Mouse (Mus musculus): ENCODE measurements around the gene Aldh4a1. TPM values are rescaled to one million over a fixed set of nuclear protein-coding genes. Genes with fewer than 3 reads are reported as not detected.

Aldh4a1 gene
- polyA plus RNA-seq, 1 experiment from 2014 or later: 11.2 TPM

Small RNAs within 50 kb of the gene (microRNA-seq; reads per million reads assigned to microRNA genes)
- gene Gm25571 (not detected), gene Mir7020 (not detected)

Other genes starting within 250 kb of the Aldh4a1 start
- 1.8 and 3.3 TPM in 2 replicates for gene Iffo2, start 92.3 kb upstream of the Aldh4a1 start, polyA plus RNA-seq (2014; fragmentation: Nextera tagmentation; extraction: Ambion mirVana)
- gene Gm21969, start 19.7 kb upstream of the Aldh4a1 start, polyA plus RNA-seq (2014; fragmentation: Nextera tagmentation; extraction: Ambion mirVana): not detected in 2 replicates
- not detected in 2 replicates for gene Tas1r2, start 30.7 kb downstream of the Aldh4a1 start, polyA plus RNA-seq (2014; fragmentation: Nextera tagmentation; extraction: Ambion mirVana)
- gene Pax7, start 210.7 kb downstream of the Aldh4a1 start, polyA plus RNA-seq (2014; fragmentation: Nextera tagmentation; extraction: Ambion mirVana): 3.1 and 3.4 TPM in 2 replicates

Measured in midbrain, embryonic 11.5 days (tissue).